Mouse (Mus musculus) heart, postnatal 4 days (tissue): ENCODE data around the gene Etfrf1. TPM values are rescaled to one million over a fixed set of nuclear protein-coding genes. Genes with fewer than 3 reads are reported as not detected.

Experiments
- DNase-seq: peaks from one replicate; pipeline ENCODE4 v3.0.0; 2021
- total RNA-seq, 2 experiments: library from RNA; stranded (reverse); gene quantifications; 2 replicates each; pipeline ENCODE4 v1.2.3; 2021

Gene Etfrf1
- total RNA-seq = 10 to 100 TPM; 58.8 to 60.8 TPM

DNA sequence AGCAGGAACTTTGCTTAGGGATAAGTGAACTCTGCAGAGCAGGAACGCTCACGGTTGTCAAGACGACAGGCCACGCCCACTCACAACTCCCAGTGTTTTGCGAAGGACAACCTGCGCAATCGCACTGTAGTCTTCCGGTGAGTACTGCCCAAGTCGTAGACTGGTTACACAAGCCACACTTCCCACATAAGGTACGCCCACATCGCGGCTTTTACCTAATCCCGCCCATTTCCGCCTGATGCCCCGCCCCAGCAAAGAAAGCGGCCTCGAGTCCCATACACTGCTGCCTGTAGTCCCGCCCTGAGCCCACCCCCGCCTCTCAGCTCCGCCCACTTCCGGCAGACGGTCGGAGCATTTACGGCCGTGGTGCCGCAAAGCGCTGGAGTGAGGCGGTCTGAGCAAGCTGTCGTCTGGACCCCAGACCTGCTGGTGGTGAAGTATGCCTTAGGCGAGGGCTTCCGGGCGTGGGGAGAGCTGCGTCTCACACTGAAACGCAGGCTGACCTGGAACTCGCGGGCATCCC, at the start of gene Etfrf1, which contains the start of gene Casc1:
TSS of gene Etfrf1 (plus strand) at position 319 of the 523 bp plus-strand sequence.
TSS of gene Casc1 (minus strand) at position 190 of the 523 bp plus-strand sequence.
- DNase-seq = peak; percentile 98

DNA sequence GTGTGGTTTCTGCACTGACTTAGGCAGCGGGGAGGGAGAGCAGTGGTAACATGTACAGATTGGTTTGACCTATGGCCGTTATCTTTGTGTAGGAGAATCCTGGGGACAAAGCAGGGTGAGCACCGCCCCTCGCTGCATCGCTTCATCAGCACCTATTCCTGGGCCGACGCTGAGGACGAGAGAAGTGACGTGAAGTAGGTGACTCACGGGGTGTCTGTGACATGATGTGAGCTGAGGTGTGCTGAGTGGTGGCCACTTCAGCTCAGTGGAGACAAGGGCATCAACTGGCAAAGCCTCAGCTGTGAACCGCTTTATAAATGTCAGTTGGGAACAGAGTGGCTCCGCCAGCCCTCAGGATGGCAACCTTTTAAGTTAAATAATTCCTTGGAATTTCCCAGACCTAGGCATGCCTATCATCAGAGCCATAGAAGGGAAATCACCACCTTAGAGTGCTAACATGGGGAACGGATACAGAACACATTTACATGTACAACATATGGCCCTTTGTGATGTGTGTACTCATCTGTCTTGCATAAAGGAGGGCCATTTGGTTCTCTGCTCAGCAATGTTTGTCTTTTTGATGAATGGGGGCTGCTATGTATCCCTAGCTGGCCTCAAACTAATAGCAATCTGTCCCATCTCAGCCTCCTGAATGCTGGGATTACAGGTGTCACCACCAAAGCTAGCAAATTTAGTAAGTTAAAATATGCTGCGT, 38.9 kb upstream of the Etfrf1 start:
- peak; percentile 49 for DNase-seq

DNA sequence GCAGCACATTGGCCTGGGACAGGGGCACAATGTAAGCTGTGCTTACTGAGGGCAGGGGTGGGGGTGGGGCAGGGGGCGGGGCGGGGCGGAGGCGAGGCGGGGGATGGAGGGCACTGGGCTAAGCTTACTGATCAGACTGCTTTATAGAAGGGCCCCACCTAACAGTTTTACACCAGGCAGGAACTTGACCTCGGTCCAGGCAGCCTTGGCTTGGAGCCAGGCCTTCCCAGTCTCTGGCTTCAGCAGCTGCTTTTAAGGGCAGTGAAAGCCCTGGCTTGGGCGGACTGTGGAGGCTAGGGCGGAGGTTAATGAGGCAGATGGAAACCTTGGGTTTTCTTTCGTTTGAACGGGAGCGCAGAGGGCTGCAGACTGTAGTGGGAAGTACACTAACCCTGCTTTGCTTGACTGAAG, 37.1 kb upstream of the Etfrf1 start:
- DNase-seq = peak; percentile 95

DNA sequence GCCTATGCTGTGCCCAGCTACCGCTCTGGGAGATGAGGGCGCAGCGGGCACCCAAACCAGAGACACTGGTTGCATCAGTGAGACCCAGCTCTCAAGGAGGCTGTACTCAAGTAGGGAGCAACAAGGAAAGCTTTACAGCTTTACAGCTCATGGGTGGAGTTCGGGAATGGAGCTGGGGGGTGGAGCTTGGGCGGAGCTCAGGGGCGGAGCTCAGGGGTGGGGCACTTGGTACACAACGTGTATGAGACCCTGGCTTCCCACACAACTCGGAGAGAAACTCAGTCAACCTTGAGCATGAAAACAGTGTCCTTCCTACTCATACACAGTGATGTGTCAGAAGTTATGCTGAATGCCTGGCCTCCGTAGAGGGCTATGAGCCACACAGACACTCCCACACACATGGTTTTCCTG, 35.4 kb upstream of the Etfrf1 start:
- peak; percentile 37 for DNase-seq

DNA sequence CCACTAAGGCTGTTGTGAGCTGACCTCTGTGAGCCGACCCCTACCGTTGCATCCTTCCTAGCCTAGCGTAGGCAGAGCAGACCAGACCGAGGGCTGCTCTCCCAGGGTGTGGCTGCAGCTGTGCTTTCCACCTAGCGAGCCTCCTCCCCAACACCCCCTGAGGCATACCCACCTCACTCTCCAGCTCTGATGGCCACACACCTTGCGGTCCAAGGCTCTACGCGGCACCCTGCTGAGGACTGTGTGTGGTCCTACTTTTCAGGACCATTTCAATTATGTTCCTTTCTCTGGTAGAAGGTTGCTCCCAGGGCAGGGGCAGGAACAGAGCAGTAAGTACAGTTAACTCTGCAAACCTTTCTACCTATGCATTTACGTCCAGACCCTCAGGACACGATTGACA, 34.5 kb upstream of the Etfrf1 start:
- DNase-seq = no peak

DNA sequence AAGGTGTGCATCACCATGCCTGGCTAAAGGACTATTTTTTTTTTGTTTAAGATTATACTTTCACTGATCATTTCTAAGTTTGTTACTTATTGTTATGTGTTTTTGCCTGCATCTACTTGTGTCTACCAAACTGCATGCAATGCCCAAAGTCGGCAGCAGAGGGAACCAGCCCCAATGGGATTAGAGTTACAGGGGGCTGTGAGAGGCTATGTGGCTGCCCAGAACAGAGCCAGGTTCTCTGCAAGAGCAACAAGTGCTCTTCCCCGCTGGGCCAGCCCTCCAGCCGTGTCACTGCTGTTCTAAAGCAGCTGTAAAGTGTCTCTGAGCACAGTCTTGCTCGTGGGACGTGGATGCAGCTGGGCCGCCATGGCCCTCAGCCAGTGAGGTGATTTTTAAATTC, 31.3 kb upstream of the Etfrf1 start:
- peak; percentile 80 for DNase-seq

GRCm38 (mm10) chr6:145182044-145182443, 28.9 kb upstream of the Etfrf1 start:
- peak; percentile 75 for DNase-seq

DNA sequence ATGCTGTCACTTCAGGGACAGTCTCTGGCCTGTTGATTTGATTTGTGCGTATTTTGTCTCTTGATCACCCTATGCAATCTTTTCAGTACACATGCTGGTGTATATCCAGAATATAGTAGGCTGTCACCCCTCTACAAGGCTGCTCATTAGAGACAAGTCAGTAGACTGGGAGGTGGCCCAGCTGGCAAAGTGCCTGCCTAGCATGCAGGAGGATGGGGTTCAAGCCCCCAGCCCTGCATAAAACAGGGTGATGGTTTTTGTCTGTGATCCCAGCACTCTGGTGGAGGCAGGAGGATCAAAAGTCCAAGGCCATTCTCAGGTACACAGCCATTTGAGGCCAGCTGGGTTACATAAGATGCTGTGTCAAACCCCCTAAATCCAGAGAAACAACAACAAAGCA, 24.8 kb upstream of the Etfrf1 start:
- DNase-seq = no peak

DNA sequence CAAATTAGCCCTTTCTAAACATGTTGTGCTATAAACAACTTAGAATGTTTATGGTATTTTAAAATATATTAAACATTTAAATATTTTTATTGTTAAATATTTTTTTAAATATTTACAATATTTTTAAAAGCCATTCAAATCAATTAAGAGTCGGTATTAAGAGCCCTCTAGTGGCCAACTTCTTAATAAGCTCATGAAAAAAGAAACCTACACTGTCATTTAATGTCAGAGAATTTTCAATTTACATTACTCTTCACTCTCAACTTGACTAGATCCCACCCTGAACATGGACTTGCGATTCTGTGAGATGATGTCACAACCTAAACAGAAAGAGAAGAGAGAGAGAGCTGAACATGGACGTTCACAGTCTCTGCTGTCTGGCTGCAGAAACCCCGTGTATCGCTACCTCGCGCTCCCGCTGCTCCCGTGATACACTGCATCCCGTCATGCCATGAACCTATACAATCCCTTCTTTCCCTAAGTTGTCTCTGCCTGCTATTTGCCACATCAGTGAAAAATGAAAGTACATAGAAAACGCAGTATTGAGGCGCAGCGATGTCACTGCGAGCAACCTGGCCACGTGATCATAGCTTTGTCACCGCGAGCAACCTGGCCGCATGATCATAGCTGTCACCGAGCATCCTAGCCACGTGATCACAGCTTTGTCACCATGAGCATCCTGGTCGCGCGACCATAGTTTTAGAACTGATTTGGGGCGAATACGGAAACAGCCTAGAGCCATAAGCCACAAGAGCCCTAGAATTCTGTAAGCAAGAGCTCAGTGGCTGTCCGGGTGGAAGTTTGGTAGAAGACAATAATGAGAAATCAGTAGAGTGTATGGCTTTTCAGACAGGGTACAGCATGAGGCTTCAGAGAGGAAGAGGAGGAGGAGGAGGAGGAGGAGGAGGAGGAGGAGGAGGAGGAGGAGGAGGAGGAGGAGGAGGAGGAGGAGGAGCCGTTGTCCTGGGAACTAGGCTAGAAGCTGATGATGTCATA, 23.5 kb upstream of the Etfrf1 start:
- DNase-seq = no peak

- DNase-seq = no peak
Observed at GRCm38 (mm10) chr6:145193038-145193437, 17.9 kb upstream of the Etfrf1 start.

GRCm38 (mm10) chr6:145193446-145193845, 17.5 kb upstream of the Etfrf1 start:
- no peak for DNase-seq

- DNase-seq = no peak
Observed at GRCm38 (mm10) chr6:145197949-145198686, 12.8 kb upstream of the Etfrf1 start.

DNA sequence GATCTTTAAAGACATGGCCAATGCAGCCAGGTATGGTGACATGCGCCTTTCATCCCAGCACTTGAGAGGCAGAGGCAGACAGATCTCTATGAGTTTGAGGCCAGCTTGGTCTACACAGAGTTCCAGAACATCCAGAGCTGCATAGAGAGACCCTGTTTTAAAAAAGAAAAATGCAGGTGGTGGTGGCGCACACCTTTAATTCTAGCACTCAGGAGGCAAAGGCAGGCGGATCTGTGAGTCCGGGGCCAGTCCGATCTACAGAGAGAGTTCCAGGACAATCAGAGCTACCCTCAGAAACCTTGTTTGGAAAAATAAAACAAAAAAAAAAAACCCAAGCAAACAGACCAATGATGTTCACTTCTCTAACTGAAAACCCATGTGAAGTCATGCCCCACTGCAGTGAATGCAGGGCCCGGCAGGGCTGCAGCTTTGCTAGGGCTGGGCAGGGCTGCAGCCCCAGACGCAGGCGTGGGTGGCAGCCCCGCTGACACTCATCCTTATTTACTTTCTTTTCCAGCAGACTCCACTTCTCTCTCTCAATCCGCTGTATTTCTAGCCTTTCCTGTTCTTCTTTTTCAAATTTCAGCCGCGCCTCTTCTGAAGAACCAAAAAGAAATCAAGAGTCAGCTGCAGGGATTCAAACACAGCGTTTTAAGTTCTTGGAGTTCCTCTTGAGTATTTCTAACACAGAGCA, 8.4 kb upstream of the Etfrf1 start:
- no peak for DNase-seq

DNA sequence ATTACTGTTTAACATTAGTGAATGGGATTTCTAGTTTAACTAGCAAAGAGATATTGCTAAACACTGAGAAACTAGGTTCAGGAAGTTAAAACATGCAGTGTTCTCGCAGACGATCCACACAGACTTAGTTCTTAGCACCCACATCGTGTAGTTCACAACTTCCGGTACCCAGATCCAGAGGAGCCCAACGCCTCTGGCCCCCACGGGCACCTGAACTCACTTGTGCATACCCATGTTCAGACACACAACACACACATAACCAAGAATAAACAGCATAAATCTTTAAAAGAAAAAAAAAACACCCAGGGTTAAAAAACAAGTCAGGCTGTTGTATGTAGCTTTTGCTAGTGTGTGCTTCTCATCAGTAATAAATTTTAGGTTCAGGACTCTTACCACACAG, 6.5 kb upstream of the Etfrf1 start:
- DNase-seq = no peak

- DNase-seq = no peak
Observed at GRCm38 (mm10) chr6:145205142-145205541, 5.8 kb upstream of the Etfrf1 start.

DNA sequence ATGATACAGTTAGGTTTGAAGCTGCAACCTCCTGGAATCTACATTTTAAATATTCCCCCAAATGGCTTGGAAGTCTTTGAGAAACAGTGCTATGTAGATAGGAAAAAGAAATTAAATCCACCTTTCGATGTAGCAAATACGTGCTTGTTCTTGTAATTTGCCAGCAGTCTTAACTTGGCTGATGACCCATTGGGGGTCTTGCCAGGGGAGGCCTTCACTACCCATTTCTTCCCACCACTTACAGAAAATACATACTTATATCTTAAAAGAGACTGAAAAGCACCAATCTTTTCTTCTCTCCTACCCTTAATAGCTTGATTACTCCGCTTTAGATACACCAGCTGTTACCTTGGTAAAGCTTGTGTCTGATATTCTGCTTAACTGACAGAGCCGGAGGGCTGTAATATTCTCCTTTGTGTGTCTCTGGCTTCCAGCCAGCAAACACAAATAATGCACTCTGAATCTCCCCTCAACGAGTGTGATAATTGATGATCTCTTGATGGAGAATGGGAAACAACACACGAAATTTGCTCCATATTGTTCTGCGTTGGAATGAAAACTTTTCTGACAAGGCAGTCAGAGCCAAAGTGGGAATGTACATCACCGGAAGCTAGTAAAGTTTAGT, 766 bp upstream of the Etfrf1 start:
- DNase-seq = no peak

DNA sequence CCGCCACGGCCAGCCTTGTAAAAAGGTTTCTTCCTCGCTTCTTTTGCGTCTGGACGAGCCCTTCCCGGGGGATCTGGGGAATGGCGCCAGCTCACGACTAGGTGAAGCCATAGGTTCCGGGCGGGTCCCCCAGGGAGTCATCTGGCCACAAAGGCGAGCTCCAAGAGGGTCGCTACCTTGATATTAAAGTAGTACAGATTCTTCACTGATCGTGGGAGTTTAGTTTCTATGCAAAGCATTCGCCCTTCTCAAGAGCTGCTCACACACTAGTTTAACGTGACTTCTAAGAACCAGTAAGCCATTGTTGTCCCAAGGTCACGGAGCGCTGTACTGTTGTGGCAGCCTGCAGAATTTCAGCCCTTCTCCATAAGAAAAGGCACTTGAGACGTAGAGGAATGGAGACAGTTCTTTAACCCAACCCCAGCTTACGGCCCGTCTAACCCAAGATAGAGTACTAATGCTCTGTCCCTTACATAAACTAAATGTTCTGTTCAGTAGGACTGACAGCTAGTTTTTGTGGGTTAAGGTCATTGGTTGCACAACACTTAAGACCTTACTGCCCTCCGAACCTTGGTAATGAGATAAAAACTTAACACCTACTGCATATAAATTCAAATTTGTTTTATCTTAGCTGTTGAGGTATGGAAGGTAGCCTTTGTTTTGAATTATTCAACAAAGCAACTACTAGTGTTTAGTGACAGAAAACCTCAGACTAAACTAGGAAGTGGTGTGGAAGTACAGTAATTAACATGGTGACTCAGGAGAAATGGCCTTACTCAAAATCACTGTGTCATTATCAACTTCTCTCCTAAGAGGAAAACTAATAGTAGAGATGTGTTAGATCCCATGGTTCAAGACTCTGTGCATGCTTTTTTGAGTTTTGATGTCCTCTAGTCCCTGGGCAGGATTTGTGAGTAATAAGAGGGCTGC, 707 bp downstream of the Etfrf1 start:
- no peak for DNase-seq

DNA sequence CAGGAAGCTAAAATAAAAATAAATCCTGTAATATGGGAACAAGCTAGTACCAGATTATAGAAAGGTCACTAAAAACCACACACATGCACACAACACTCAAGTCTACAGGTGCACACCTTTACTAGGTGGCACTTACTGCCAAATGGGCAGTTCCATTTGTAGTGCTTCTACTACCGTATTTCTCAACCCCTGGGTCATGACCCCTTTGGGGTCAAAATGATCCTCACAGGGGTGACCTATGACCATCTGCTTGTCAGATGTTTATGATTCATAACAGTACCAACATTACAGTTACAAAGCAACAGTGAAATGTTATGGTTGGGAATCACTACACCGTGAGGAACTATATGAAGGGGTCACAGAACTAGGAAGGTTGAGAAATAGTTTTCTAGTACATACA, 3.0 kb downstream of the Etfrf1 start:
- DNase-seq = no peak

GRCm38 (mm10) chr6:145215826-145216225, 4.9 kb downstream of the Etfrf1 start:
- DNase-seq = no peak

- no peak for DNase-seq
Observed at GRCm38 (mm10) chr6:145224246-145224645, 13.3 kb downstream of the Etfrf1 start.
